Mouse (Mus musculus) heart, postnatal 0 days (tissue): ENCODE measurements around the gene Nid1.
"Not testable (repeated sequence)": the region's sequence is repeated elsewhere in the genome, so short reads cannot be mapped to it uniquely, and the experiment has no call there.

Experiments used
- CTCF ChIP-seq: IDR thresholded peaks from 2 replicates; pipeline ENCODE4 v1.5.1; 2016; ENCODE audit warnings: antibody characterized with exemption, control low read depth, low read depth
- EP300 ChIP-seq: IDR thresholded peaks from 2 replicates; pipeline ENCODE4 v1.6.1; 2016; ENCODE audit warnings: antibody characterized with exemption, low read depth

DNA sequence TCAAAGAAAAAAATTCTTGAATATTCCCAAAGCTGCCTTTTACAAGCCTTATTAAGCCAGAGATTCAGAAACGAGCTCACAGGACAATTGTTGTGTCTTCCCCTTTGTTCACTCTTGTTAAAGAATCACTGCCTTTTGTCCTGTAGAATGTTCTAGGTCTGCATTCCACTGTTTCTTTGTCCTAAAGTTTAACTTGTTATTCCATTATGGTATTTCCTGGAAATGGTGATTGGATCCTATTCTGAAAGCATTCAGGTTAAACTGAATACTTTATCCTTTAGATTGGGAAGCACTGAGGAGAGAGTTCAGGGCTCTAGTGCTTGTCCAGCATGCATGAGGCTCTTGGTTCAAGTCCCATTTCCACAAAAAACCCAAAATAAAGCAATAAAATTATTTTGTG, 13.6 kb downstream of the Nid1 start:
- TF ChIP-seq EP300, CTCF: not testable (repeated sequence)
